Mouse (Mus musculus) G1E-ER4 (cell line): ENCODE results near the gene Rusc1. TPM values are rescaled to one million over a fixed set of nuclear protein-coding genes. Genes with fewer than 3 reads are reported as not detected.

ENCODE experiments used
- GATA1 ChIP-seq: IDR thresholded peaks from one replicate; pipeline ENCODE4 v1.8.0; 2012; ENCODE audit warnings: low read length, inconsistent platforms
- polyA plus RNA-seq: library from polyadenylated mRNA; stranded (reverse); fragments of >175 nt; gene quantifications from 2 replicates; pipeline ENCODE4 v1.2.3, GENCODE M21; 2012

Rusc1 gene
- polyA plus RNA-seq, 1 experiment = 15.4 TPM

- TF ChIP-seq GATA1 = no peak
Measured at GRCm38 (mm10) chr3:89101812-89102494, 8.8 kb upstream of the Rusc1 start, which contains the start of gene Fdps. Gene Fdps, minus strand, starts transcription at chr3:89101959.

GRCm38 (mm10) chr3:89101459-89101811 is 8.3 kb upstream of the Rusc1 start:
- no peak for TF ChIP-seq GATA1

- TF ChIP-seq GATA1 = no peak
Measured at GRCm38 (mm10) chr3:89100811-89101210, 7.7 kb upstream of the Rusc1 start, which contains the start of gene Gm43738. Gene Gm43738, minus strand, starts transcription at chr3:89101099.

GRCm38 (mm10) chr3:89094021-89094420 is 910 bp upstream of the Rusc1 start:
- no peak for TF ChIP-seq GATA1

- no peak for TF ChIP-seq GATA1
Measured at GRCm38 (mm10) chr3:89092509-89093090, 511 bp downstream of the Rusc1 start.

- no peak for TF ChIP-seq GATA1
Measured at GRCm38 (mm10) chr3:89091811-89092508, 1.2 kb downstream of the Rusc1 start.

GRCm38 (mm10) chr3:89090694-89091655 is 2.1 kb downstream of the Rusc1 start:
- TF ChIP-seq GATA1 = no peak

GRCm38 (mm10) chr3:89089882-89090591 is 3.1 kb downstream of the Rusc1 start:
- no peak for TF ChIP-seq GATA1

- TF ChIP-seq GATA1 = no peak
Measured at GRCm38 (mm10) chr3:89088974-89089373, 4.1 kb downstream of the Rusc1 start.

GRCm38 (mm10) chr3:89087338-89088110 is 5.6 kb downstream of the Rusc1 start:
- no peak for TF ChIP-seq GATA1

- no peak for TF ChIP-seq GATA1
Measured at GRCm38 (mm10) chr3:89084654-89085190, 8.4 kb downstream of the Rusc1 start.

GRCm38 (mm10) chr3:89084133-89084532 is 9.0 kb downstream of the Rusc1 start:
- no peak for TF ChIP-seq GATA1

- no peak for TF ChIP-seq GATA1
Measured at GRCm38 (mm10) chr3:89077383-89077782, 15.7 kb downstream of the Rusc1 start.

- no peak for TF ChIP-seq GATA1
Measured at GRCm38 (mm10) chr3:89067265-89067664, 25.8 kb downstream of the Rusc1 start.

GRCm38 (mm10) chr3:89061696-89062095 is 31.4 kb downstream of the Rusc1 start:
- TF ChIP-seq GATA1 = no peak
